Mouse (Mus musculus) erythroblast, embryonic 14.5 days (primary cell): ENCODE results near the gene Tbl1x.

Experiments
- GATA1 ChIP-seq: IDR thresholded peaks from 2 replicates; pipeline ENCODE4 v1.6.1; 2012; ENCODE audit warnings: low read length, inconsistent platforms, mixed read lengths
- TAL1 ChIP-seq: IDR thresholded peaks from 3 replicates; pipeline ENCODE4 v1.6.1; 2012; ENCODE audit warnings: low read length, inconsistent platforms, mixed read lengths

- no peak for TF ChIP-seq GATA1
- TF ChIP-seq TAL1: no peak
Observed at GRCm38 (mm10) chrX:77551306-77551705, 40.5 kb downstream of the Tbl1x start.
